Mouse (Mus musculus) adrenal gland, postnatal 10 days (tissue): ENCODE measurements around the gene Rhox2b. TPM values are rescaled to one million over a fixed set of nuclear protein-coding genes. Genes with fewer than 3 reads are reported as not detected.
"Not testable (repeated sequence)": the region's sequence is repeated elsewhere in the genome, so short reads cannot be mapped to it uniquely, and the experiment has no call there.

Source experiments
- DNase-seq: peaks from one replicate; pipeline ENCODE4 v3.0.0; 2021; ENCODE audit warnings: mixed read lengths
- long read RNA-seq, 2 experiments: library from polyadenylated mRNA; stranded (forward); transcript quantifications; one replicate each; pipeline ENCODE4 v2.0.0; 2021
- total RNA-seq, 2 experiments: library from RNA; stranded (reverse); gene quantifications; 2 replicates each; pipeline ENCODE4 v1.2.3; 2021

The Rhox2b gene
- not detected for total RNA-seq
- long read RNA-seq, experiment 1, result 0 reads
- long read RNA-seq, experiment 2, result 0 reads

DNA sequence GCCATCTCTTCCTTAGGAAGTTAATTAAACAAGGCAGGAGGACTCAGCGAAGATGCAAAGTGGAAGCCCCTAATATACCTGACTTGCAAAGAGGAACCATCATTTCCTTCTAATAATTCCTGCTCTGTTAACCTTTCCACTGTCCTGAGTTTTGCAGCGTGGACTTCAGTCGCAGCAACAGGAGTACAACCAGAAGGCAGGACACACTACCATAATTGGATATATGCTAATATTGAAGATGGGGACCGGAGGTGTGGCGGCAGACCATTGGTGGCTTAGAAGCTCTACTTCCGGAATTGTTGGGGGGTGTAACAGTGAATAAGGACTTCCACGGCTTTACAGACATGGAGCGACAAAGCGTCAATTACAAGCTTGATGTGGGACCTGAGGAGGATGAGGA is at the start of gene Rhox2b:
Rhox2b (plus strand) TSS at position 301 of the 400 bp plus-strand sequence.
- DNase-seq, result not testable (repeated sequence)

DNA sequence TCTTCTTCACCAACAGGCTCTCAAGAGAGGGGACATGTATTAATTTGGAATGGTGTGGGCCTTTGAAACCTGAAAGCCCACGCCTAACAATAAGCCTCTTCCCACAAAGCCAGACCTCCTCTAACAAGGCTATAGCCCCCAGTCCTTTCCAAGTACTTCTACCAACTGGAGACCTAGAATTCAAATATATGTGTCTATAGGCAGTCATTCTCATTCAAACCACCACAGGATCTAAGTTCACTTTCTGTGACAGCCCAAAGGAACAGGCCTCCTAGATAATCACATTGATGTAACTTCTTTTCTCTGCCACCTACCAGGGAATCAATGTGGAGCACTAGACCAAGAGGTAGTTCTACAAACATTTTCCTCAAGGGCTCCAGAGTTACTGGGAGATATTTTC is 32.1 kb upstream of the Rhox2b start, which contains the start of gene Rhox3a2:
Rhox3a2 (plus strand) TSS at position 301 of the 400 bp plus-strand sequence.
- not testable (repeated sequence) for DNase-seq

DNA sequence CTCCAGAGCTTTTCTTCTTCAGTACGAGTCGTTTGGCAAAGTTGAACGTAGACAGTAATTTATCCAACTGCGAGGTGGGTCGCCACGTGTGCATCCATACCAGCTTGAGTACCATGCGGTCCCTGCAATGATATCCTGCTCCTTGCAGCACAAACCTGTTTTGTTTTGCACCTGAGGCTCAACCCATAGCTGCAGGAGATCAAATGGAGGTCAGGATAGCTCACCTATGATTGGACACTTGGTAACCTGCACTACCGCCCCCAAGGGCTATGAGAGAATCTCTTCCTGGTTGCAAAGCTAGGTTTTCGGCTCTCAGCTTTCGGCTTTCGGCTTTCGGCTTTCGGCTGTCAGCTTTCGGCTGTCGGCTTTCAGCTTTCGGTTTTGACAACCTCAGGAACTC is 21.3 kb upstream of the Rhox2b start, which contains the start of gene Rhox4a2:
Rhox4a2 (plus strand) TSS at position 301 of the 400 bp plus-strand sequence.
- DNase-seq, result not testable (repeated sequence)

DNA sequence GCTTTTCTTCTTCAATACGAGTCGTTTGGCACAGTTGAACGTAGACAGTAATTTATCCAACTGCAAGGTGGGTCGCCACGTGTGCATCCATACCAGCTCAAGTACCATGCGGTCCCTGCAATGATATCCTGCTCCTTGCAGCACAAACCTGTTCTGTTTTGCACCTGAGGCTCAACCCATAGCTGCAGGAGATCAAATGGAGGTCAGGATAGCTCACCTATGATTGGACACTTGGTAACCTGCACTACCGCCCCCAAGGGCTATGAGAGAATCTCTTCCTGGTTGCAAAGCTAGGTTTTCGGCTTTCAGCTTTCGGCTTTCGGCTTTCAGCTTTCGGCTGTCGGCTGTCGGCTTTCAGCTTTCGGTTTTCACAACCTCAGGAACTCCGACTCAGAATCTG is 20.3 kb downstream of the Rhox2b start, which contains the start of gene Rhox4b:
Rhox4b (plus strand) TSS at position 301 of the 400 bp plus-strand sequence.
- not testable (repeated sequence) for DNase-seq

DNA sequence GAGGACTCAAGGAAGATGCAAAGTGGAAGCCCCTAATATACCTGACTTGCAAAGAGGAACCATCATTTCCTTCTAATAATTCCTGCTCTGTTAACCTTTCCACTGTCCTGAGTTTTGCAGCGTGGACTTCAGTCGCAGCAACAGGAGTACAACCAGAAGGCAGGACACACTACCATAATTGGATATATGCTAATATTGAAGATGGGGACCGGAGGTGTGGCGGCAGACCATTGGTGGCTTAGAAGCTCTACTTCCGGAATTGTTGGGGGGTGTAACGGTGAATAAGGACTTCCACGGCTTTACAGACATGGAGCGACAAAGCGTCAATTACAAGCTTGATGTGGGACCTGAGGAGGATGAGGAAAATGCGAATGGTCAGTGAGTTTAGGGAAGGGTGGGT is 41.5 kb downstream of the Rhox2b start, which contains the start of gene Rhox2c:
Rhox2c (plus strand) TSS at position 301 of the 400 bp plus-strand sequence.
- DNase-seq, result not testable (repeated sequence)

DNA sequence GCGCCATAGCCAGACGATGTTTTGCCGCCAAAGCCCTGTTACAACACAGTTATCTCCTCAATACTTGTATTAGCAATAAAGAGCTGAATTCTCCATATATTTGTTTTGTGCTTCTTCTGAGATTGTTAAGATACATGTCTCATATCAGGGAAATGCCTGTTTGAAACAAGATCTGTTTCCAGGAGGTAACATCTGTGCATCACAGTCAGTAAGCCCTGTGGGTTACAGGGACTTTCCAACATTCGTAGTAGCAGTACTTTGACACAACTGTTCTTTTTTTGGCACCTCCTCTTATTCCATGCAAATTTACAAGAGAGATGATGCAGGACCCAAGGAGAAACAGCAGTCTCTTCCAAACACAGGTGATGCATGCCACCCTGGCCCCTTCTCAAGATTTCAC is 46.4 kb downstream of the Rhox2b start, which contains the start of gene Rhox3c:
Rhox3c (plus strand) TSS at position 301 of the 400 bp plus-strand sequence.
- DNase-seq, result not testable (repeated sequence)

Other genes starting within 250 kb of the Rhox2b start
- not detected for gene Akap14, start 243.2 kb upstream of the Rhox2b start, total RNA-seq
- 100 to 1,000 TPM; 559 to 592 TPM for gene Ndufa1, start 220.9 kb upstream of the Rhox2b start, total RNA-seq
- 1 to 10 TPM; 4.3 to 4.6 TPM for gene Rnf113a1, start 220.8 kb upstream of the Rhox2b start, total RNA-seq
- gene Gm9, start 201.0 kb upstream of the Rhox2b start, total RNA-seq, result not detected
- not detected for gene Rhox1, start 189.8 kb upstream of the Rhox2b start, total RNA-seq
- not detected for gene Rhox2a, start 167.1 kb upstream of the Rhox2b start, total RNA-seq
- gene Rhox3a, start 162.1 kb upstream of the Rhox2b start, total RNA-seq, result not detected
- not detected for gene Rhox4a, start 146.7 kb upstream of the Rhox2b start, total RNA-seq
- not detected for gene Rhox3a2, start 32.0 kb upstream of the Rhox2b start, total RNA-seq
- gene Rhox4a2, start 21.2 kb upstream of the Rhox2b start, total RNA-seq, result not detected
- gene Rhox4b, start 20.4 kb downstream of the Rhox2b start, total RNA-seq, result not detected
- gene Rhox2c, start 41.6 kb downstream of the Rhox2b start, total RNA-seq, result not detected
- gene Rhox3c, start 46.5 kb downstream of the Rhox2b start, total RNA-seq, result not detected
- gene Rhox4c, start 68.3 kb downstream of the Rhox2b start, total RNA-seq, result not detected
- gene Rhox2d, start 81.4 kb downstream of the Rhox2b start, total RNA-seq, result not detected
- gene Rhox4d, start 102.3 kb downstream of the Rhox2b start, total RNA-seq, result not detected
- not detected for gene Rhox2e, start 118.4 kb downstream of the Rhox2b start, total RNA-seq
- not detected for gene Rhox3e, start 130.0 kb downstream of the Rhox2b start, total RNA-seq
- gene Rhox4e, start 145.3 kb downstream of the Rhox2b start, total RNA-seq, result not detected
- not detected for gene Rhox2f, start 159.3 kb downstream of the Rhox2b start, total RNA-seq
- not detected for gene Rhox3f, start 168.9 kb downstream of the Rhox2b start, total RNA-seq
- gene Rhox4f, start 195.6 kb downstream of the Rhox2b start, total RNA-seq, result not detected
- not detected for gene Rhox3g, start 216.5 kb downstream of the Rhox2b start, total RNA-seq
- not detected for gene Rhox2g, start 231.4 kb downstream of the Rhox2b start, total RNA-seq
- not detected for gene Rhox4g, start 239.3 kb downstream of the Rhox2b start, total RNA-seq